Mouse (Mus musculus) neural tube, embryonic 15.5 days (tissue): ENCODE measurements at regions not wholly inside any gene's neighbourhood (a gene's known extent, or its start where the extent isn't known, plus 50 kb on each side); places are given as distances from the start of the nearest gene placed in this dataset.
"Not testable (repeated sequence)": the region's sequence is repeated elsewhere in the genome, so short reads cannot be mapped to it uniquely, and the experiment has no call there.

ENCODE experiments used
- ATAC-seq: fragments of 200-750 bp; cut with Nextera tagmentation; 2 replicates; pipeline ENCODE4 v1.8.0; 2017; ENCODE audit warnings: mild to moderate bottlenecking, moderate TSS enrichment, moderate library complexity; ENCODE audit not compliant: low FRiP score
- H3K27ac ChIP-seq: fragments of 300-500 bp; sonication (generic); replicated peaks from 2 replicates; pipeline ENCODE4 v1.5.1; 2015; ENCODE audit warnings: mild to moderate bottlenecking, inconsistent platforms
- H3K27me3 ChIP-seq: fragments of 300-500 bp; sonication (generic); replicated peaks from 2 replicates; pipeline ENCODE4 v1.6.1; 2015; ENCODE audit warnings: inconsistent platforms
- H3K36me3 ChIP-seq: fragments of 300-500 bp; sonication (generic); 2 replicates; pipeline ENCODE4 v1.6.1; 2015; ENCODE audit warnings: inconsistent platforms
- H3K4me1 ChIP-seq: fragments of 300-500 bp; sonication (generic); 2 replicates; pipeline ENCODE4 v1.6.1; 2015; ENCODE audit warnings: inconsistent platforms
- H3K4me2 ChIP-seq: fragments of 300-500 bp; sonication (generic); 2 replicates; pipeline ENCODE4 v1.6.1; 2015; ENCODE audit warnings: inconsistent platforms, mild to moderate bottlenecking, moderate library complexity
- H3K4me3 ChIP-seq: fragments of 300-500 bp; sonication (generic); replicated peaks from 2 replicates; pipeline ENCODE4 v1.5.1; 2015; ENCODE audit warnings: mild to moderate bottlenecking, inconsistent platforms
- H3K9ac ChIP-seq: fragments of 300-500 bp; sonication (generic); replicated peaks from 2 replicates; pipeline ENCODE4 v1.6.1; 2015; ENCODE audit warnings: mild to moderate bottlenecking, inconsistent platforms
- H3K9me3 ChIP-seq: fragments of 300-500 bp; sonication (generic); replicated peaks from 2 replicates; pipeline ENCODE4 v1.6.1; 2016; ENCODE audit warnings: inconsistent platforms
- WGBS: fragments of 180-500 bp; shearing (Covaris S2); methylation state at CpG from one replicate; pipeline ENCODE4 v1.1.7; 2015; ENCODE audit warnings: mixed read lengths; 5-methylcytosine and 5-hydroxymethylcytosine counted together

DNA sequence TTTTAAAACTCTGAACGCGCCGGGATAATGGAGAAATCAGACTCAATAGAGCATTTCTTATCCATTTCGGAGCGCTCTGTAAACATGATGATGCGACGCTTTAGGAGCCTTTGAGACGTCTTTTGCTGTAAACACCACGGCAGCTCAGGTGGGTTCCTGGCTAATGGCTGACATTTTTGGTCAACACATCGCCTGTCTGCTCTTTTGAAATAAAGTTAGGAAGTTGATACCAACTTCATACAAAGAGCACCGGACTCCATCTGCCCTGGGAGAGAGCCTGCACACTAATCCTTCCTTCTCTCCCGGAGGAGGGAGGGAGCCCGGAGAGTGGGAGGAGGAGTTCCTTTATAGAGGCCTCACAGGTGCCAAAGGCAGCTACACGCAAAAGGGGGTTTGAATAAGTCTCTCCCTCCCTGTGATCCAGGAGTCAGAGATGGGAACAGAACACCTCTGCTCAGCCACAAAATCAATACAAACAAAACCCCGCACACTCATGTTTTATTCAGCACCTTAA, 63.8 kb upstream of the Srsf6 start:
- no peak overlapping the region for H3K27ac ChIP-seq
- peaks cover 13% of the 10 kb centered on the region for H3K4me1 ChIP-seq
- no peaks in the 10 kb centered on the region for H3K36me3 ChIP-seq
- H3K9me3 ChIP-seq = no peaks in the 10 kb centered on the region
- H3K4me3 ChIP-seq = peak overlapping the region; percentile 24
- WGBS = 3% methylated on average over 15 of the region's 15 CpGs
- no peak for ATAC-seq
- no peak overlapping the region for H3K9ac ChIP-seq
- H3K4me2 ChIP-seq = peak overlapping the region; percentile 55
- 0 out of 2 replicates have a peak, but pooled peaks cover 6% of the 10 kb centered on the region for H3K27me3 ChIP-seq

DNA sequence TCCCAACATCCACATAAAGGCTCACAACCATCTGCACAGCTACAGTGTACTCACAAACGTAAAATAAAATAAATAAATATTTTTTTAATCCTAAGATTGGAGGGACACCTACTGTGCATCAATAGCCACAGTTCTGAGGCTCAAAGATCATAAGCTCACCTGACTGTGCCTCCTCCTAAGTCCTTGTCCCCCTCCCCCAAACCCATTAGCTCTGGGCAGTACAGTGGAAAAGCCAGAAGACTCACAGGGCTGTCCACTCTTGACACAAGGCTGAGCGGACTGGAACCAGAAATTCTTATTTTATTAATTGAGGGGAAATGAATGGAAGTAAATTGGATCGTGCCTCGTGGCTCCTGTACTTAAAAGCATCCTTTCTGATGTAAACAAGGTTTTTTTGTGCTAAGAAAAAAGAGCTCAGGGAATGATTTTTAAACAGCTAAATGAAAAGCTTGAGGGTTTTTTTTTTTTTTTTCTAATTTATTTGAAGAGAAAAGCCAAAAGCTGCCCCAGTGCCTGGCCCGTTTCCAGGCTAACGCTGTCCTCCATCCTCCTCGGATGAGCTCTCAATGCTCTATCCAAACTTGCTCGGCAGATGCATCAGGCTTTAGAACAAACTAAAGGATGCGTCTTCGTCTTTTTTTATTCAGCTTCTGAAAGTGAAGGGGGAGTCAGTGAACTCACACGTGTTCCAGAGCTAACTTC, 64.6 kb upstream of the Srsf6 start:
- WGBS = 13% methylated on average over 11 of the region's 11 CpGs
- H3K27me3 ChIP-seq = 0 out of 2 replicates have a peak, but pooled peaks cover 11% of the 10 kb centered on the region
- no peak overlapping the region for H3K9ac ChIP-seq
- H3K27ac ChIP-seq = no peak overlapping the region
- no peak for ATAC-seq
- peak overlapping the region; percentile 24 for H3K4me3 ChIP-seq
- no peaks in the 10 kb centered on the region for H3K36me3 ChIP-seq
- peaks cover 13% of the 10 kb centered on the region for H3K4me1 ChIP-seq
- H3K4me2 ChIP-seq = peak overlapping the region; percentile 55
- H3K9me3 ChIP-seq = no peaks in the 10 kb centered on the region

DNA sequence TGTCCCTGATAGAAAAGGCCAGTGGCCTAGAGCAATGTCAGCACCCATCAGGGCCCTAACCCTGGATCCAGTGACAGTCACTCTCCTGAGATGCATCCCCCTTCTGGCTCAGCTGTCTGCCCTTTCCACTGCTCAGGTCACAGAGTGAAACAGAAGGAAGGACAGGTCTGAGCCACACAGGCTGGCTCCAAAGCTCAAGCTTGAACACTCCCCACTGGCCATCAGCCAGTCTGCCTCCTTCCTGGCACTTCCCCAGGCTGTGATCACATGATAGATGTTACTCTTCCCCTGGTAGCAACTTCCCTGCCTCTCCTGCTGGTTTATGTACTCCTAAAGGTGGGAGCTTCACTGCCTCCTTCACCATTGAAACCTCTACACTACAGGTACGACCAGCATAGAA, 66.8 kb upstream of the Srsf6 start:
- no peak overlapping the region for H3K4me2 ChIP-seq
- 0 out of 2 replicates have a peak overlapping the region, but pooled peaks have one; percentile 11 for H3K9ac ChIP-seq
- H3K9me3 ChIP-seq = no peaks in the 10 kb centered on the region
- H3K4me1 ChIP-seq = peaks cover 13% of the 10 kb centered on the region
- H3K27ac ChIP-seq = no peak overlapping the region
- no peak for ATAC-seq
- no peaks in the 10 kb centered on the region for H3K36me3 ChIP-seq
- 0 out of 2 replicates have a peak, but pooled peaks cover 11% of the 10 kb centered on the region for H3K27me3 ChIP-seq
- H3K4me3 ChIP-seq = no peak overlapping the region
- 48% methylated on average over 1 of the region's 1 CpGs for WGBS

DNA sequence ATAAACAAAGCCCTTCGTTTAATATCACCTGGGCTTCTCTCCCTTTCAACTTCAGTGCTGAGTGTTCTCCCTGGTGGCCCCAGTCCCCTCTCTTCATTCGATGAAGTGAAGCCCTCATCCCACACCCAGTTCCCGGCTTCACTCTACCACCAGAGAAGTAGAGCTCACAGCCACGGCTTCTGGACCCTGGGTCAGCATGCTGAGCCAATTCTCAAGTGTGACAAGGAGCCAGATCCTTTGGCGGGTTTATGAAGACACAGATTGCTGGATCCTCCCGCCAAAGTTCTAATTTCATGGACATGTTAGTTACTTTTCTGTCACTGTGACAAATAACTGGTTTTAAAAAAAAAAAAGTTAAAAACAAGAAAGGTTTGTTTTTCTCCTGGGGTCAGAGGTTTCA, 76.7 kb upstream of the Srsf6 start:
- Histone ChIP-seq H3K27me3 (no peaks in the 10 kb centered on the region), H3K9ac (no peak overlapping the region), H3K9me3 (no peaks in the 10 kb centered on the region), H3K36me3 (no peaks in the 10 kb centered on the region), H3K4me3 (no peak overlapping the region), H3K4me1 (no peaks in the 10 kb centered on the region), H3K4me2 (no peak overlapping the region), H3K27ac (no peak overlapping the region)
- 79% methylated on average over 6 of the region's 6 CpGs for WGBS
- ATAC-seq = no peak

DNA sequence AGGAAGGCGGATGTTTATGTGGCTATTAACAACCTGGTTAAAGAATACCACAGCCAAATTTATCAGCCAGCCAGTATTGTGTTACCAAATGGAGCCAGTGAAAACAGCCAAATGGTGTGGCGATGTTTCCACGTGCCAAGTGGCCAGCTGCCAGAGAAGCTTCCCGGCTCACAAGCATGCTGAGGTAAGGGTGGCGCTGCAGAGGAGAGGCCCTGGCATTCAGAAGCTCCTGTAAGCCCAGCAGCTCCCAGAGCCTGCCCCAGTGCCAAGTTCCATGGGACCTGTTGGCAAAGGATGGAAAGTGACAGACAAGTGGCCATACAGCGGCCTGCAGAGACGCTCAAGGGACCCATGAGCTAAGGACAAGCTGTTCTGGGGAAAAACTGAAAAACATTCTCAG, 77.8 kb upstream of the Srsf6 start:
- H3K4me2 ChIP-seq = no peak overlapping the region
- no peaks in the 10 kb centered on the region for H3K27me3 ChIP-seq
- H3K9me3 ChIP-seq = no peaks in the 10 kb centered on the region
- WGBS = 67% methylated on average over 7 of the region's 7 CpGs
- H3K36me3 ChIP-seq = no peaks in the 10 kb centered on the region
- no peaks in the 10 kb centered on the region for H3K4me1 ChIP-seq
- ATAC-seq = no peak
- H3K4me3 ChIP-seq = no peak overlapping the region
- no peak overlapping the region for H3K9ac ChIP-seq
- H3K27ac ChIP-seq = no peak overlapping the region

DNA sequence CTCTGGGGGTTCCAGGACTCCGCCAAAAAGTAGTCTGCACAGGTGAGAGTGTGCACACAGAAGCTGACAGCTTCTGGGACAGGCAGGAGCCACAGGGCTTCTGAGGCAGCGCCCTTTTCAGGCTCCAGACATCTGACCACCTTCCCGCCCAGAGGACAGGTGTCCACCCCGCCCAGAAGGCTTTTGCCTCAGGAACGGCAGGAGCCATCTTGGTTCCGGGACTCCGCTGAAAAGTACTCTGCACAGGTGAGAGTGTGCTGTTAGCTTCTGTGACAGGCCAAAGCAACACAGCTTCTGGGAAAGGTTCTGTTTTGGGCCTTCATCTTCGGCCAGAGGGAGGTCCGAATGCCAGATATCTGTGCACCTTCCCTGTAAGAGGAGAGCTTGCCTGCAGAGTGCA, 89.6 kb upstream of the Srsf6 start:
- whole genome bisulfite sequencing = 88% methylated on average over 9 of the region's 9 CpGs
- H3K9me3 ChIP-seq, H3K27me3 ChIP-seq, H3K4me3 ChIP-seq, H3K36me3 ChIP-seq, H3K27ac ChIP-seq, H3K4me2 ChIP-seq, H3K9ac ChIP-seq, ATAC-seq, H3K4me1 ChIP-seq: not testable (repeated sequence)

DNA sequence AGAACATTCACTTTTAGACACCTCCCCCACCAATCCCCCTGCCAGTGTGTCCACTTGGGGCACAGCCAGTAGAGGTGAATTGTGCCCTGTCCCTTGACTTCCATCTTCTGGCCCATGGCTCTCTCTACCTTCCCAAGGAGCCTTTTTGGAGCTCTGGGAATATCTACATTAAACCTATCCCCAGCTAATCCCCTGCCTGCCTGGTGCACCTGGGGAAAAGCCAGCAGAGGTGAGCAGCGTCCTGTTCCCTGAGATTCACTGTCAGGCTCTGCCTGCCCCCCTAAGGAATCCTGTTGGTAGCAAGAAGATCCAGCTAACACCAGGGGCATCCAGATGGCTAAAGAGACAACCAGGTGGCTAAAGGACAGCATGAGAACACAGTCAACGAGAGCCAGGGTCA, 93.6 kb upstream of the Srsf6 start:
- no peaks in the 10 kb centered on the region for H3K27me3 ChIP-seq
- no peak overlapping the region for H3K4me2 ChIP-seq
- H3K4me1 ChIP-seq = no peaks in the 10 kb centered on the region
- ATAC-seq = no peak
- no peak overlapping the region for H3K4me3 ChIP-seq
- WGBS = 58% methylated on average over 2 of the region's 2 CpGs
- no peaks in the 10 kb centered on the region for H3K9me3 ChIP-seq
- H3K36me3 ChIP-seq = no peaks in the 10 kb centered on the region
- no peak overlapping the region for H3K27ac ChIP-seq
- H3K9ac ChIP-seq = no peak overlapping the region

DNA sequence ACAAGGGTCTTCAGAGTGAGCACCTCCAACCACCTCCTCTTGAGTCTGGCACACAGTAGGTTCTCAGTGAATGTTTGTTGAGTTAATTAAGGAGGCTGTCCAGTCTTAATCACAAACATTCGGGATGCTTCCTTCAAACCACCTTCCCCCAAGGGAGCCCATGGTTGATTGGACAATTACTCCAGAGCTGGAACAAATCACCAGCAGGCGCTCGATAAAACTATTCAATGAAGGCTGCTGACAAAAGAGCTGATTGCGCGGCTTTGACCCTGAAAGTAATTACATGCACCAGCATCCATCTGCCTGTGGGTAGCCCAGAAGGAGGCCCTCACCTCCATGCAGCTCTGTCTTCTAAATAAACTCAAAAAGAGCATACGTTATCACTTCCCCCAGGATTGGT, 97.6 kb upstream of the Srsf6 start:
- no peaks in the 10 kb centered on the region for H3K9me3 ChIP-seq
- H3K9ac ChIP-seq = no peak overlapping the region
- H3K27me3 ChIP-seq = no peaks in the 10 kb centered on the region
- H3K4me3 ChIP-seq = no peak overlapping the region
- H3K4me2 ChIP-seq = no peak overlapping the region
- 33% methylated on average over 6 of the region's 6 CpGs for WGBS
- H3K4me1 ChIP-seq = no peaks in the 10 kb centered on the region
- H3K27ac ChIP-seq = no peak overlapping the region
- no peaks in the 10 kb centered on the region for H3K36me3 ChIP-seq
- no peak for ATAC-seq

DNA sequence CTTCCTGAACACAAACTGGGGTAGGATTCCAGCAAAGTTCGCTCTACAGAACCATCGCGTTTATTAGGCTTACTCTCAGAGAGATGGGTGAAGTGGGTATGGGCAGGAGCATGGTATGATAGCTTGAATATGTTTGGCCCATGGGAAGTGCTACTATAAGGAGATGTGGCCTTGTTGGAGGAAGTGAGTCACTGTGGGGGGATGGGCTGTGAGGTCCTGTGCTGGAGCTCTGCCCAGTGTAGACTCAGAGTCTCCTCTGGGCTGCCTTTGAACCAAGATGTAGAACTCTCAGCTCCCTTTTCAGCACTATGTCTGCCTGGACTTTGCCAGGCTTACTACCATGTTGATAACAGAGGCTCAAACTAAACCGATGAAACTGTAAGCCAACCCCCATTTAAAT, 112.5 kb upstream of the Srsf6 start:
- Histone ChIP-seq H3K4me3 (no peak overlapping the region), H3K36me3 (no peaks in the 10 kb centered on the region), H3K27ac (no peak overlapping the region), H3K4me1 (no peaks in the 10 kb centered on the region), H3K9ac (no peak overlapping the region), H3K9me3 (no peaks in the 10 kb centered on the region), H3K27me3 (no peaks in the 10 kb centered on the region), H3K4me2 (no peak overlapping the region)
- no peak for ATAC-seq
- 94% methylated on average over 4 of the region's 4 CpGs for WGBS

DNA sequence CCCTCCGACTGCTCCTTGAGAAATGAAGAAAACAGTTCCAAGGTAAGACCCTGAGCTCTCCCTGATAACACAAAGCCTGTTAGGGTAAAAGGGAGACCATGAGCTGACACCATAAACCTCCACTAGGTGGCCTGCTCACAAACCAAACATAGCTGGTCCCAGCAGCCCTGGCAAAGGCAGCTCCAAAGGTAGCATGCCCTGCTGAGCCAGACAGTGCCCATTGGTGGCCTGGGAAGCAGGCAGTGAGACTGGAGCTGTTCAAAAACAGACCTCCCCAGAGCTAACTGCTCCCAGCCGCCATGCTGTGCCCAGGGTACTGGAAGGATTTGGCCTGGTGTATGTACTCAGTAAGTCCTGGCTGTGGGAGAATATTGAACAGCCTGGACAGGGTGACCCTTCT, 117.1 kb upstream of the Srsf6 start:
- Histone ChIP-seq H3K4me3 (no peak overlapping the region), H3K4me1 (no peaks in the 10 kb centered on the region)
- no peak for ATAC-seq

DNA sequence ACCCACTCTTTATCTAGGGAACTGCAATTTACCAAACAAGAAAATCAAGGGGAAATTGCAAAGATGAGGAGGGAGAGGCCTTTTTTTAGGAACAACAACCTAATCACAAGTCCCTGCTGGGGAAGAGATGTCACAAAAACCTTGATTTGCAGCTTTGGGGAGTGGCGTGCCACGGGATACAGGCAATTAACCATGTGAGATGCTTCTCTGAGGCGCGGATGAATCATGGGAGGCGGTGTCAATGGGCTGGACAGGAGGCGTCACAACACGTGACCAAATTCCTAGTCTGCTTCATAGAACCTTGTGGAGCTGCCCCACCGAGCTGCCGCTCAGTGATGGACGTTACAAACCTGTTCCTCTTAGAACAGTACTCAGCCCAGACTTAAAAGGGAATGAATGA, 123.6 kb upstream of the Srsf6 start:
- H3K4me3 ChIP-seq = no peak overlapping the region
- WGBS = 82% methylated on average over 10 of the region's 10 CpGs
- H3K36me3 ChIP-seq = no peaks in the 10 kb centered on the region

More for the DNA sequence above, 117.1 kb upstream of the Srsf6 start:
- Histone ChIP-seq H3K36me3 (no peaks in the 10 kb centered on the region), H3K9ac (no peak overlapping the region), H3K27me3 (no peaks in the 10 kb centered on the region), H3K27ac (no peak overlapping the region), H3K4me2 (no peak overlapping the region), H3K9me3 (no peaks in the 10 kb centered on the region)
- WGBS = 57% methylated on average over 2 of the region's 2 CpGs

DNA sequence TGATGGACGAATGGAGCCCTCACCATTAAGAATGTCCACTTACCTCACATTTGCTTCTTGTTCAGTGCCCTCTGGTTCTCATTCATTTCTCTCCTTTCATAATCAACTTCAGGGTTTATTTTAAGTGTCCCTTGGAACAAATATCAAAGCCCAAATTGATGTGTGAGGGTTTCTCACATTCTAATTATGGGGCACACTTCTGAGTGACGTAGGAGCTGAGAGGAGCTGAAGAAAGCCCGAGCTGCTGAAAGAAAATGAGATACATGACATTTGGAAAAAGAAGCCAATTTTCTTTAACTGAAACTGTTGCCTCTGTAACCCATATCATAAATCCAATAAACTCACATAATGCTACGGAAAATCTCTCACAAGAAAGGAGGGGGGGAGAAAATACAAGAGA, 134.8 kb upstream of the Srsf6 start:
- H3K4me1 ChIP-seq = no peaks in the 10 kb centered on the region
- no peak for ATAC-seq
- H3K36me3 ChIP-seq = no peaks in the 10 kb centered on the region
- no peaks in the 10 kb centered on the region for H3K27me3 ChIP-seq
- WGBS = 73% methylated on average over 4 of the region's 4 CpGs
- H3K4me2 ChIP-seq = no peak overlapping the region
- H3K9me3 ChIP-seq = no peaks in the 10 kb centered on the region
- H3K4me3 ChIP-seq = no peak overlapping the region
- H3K27ac ChIP-seq = no peak overlapping the region
- H3K9ac ChIP-seq = no peak overlapping the region

More for the DNA sequence above, 123.6 kb upstream of the Srsf6 start:
- Histone ChIP-seq H3K9me3 (no peaks in the 10 kb centered on the region), H3K27me3 (no peaks in the 10 kb centered on the region), H3K27ac (no peak overlapping the region), H3K4me1 (no peaks in the 10 kb centered on the region), H3K9ac (no peak overlapping the region), H3K4me2 (no peak overlapping the region)
- ATAC-seq = no peak
